Comparison of ENCODE assay signal across 8 mouse cellular contexts in the genomic region with DNA sequence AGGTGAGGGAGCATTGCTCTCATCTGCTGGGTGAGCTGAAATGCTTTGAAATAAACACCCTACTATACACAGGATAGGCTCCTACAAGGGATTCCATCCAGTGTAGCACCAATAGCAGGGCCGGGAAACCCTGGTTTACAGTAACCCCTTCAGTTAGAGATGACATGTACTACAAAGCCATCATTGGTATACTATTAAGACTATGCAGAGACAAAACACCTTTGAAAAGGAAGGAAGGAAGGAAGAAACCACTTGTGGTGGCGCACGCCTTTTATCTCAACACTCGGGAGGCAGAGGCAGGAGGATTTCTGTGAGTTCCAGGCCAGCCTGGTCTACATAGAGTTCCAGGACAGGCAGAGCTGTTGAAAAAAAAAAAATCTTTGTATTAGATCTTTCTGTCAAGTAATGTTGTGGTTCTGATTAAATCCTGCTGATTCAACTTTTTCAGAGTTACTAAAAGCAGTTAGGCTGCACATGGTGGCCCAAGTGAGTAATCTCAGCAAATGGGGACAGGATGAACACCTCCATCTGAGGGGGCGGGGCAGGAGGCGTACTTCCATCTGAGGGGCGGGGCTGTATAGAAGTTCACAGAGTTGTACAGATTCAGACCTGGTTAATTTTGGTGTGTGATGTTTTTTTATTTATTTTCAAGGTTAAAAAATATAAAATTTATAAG. TPM values are rescaled to one million over a fixed set of nuclear protein-coding genes. Genes with fewer than 3 reads are reported as not detected.
DNase-seq lines count a peak whose midpoint lies in the region; ATAC-seq and TF ChIP-seq lines count a peak whose summit lies in the region.

No protein-coding gene starts in this region.

- H3K9me3 ChIP-seq in kidney, embryonic 14.5 days (ENCODE audit: control insufficient read depth, low read length) = no peaks in the 10 kb centered on the region
- H3K9me3 ChIP-seq in ES-E14 (ENCODE audit: control insufficient read depth, insufficient read depth, low read depth, low read length) = no peaks in the 10 kb centered on the region
- H3K9me3 ChIP-seq in limb, embryonic 14.5 days (ENCODE audit: control insufficient read depth, low read length) = no peaks in the 10 kb centered on the region

- DNase-seq in kidney, adult 8-10 months = no peak
- DNase-seq in A20 (ENCODE audit: low read depth, low spot score) (peak; percentile 87), ES-E14 (ENCODE audit: low read depth, low spot score) (no peak)
- no peak for DNase-seq in limb, embryonic 14.5 days (ENCODE audit: low spot score)
- no peak for DNase-seq in adrenal gland, postnatal 36 days
- no peak for DNase-seq in adrenal gland, adult 2 months
- no peak for DNase-seq in cerebellum, adult 11 months

- H3K27me3 ChIP-seq in kidney, embryonic 14.5 days (ENCODE audit: control insufficient read depth, insufficient read depth, low read length) = no peaks in the 10 kb centered on the region
- no peaks in the 10 kb centered on the region for H3K27me3 ChIP-seq in limb, embryonic 14.5 days (ENCODE audit: control insufficient read depth, insufficient read depth, low read length)

- 0 out of 2 replicates have a peak overlapping the region, but pooled peaks have one; percentile 4 for H3K9ac ChIP-seq in kidney, embryonic 14.5 days (ENCODE audit: low read depth, low read length)
- H3K9ac ChIP-seq in ES-E14 (ENCODE audit: insufficient read depth, low read depth, low read length, poor library complexity, severe bottlenecking) = peak overlapping the region; percentile 33; the same call in 1 of the 2 replicates
- 0 out of 2 replicates have a peak overlapping the region, but pooled peaks have one; percentile 9 for H3K9ac ChIP-seq in limb, embryonic 14.5 days (ENCODE audit: low read depth, low read length, severe bottlenecking)

- 92% methylated on average over 7 of the region's 7 CpGs for WGBS in kidney, embryonic 14.5 days
- 91% methylated on average over 7 of the region's 7 CpGs for whole genome bisulfite sequencing in limb, embryonic 14.5 days

- H3K36me3 ChIP-seq in kidney, embryonic 14.5 days (ENCODE audit: control insufficient read depth, insufficient read depth, low read length) = no peaks in the 10 kb centered on the region
- H3K36me3 ChIP-seq in ES-E14 (ENCODE audit: control insufficient read depth, insufficient read depth, low read length, poor library complexity, severe bottlenecking) = no peaks in the 10 kb centered on the region
- H3K36me3 ChIP-seq in limb, embryonic 14.5 days (ENCODE audit: control insufficient read depth, insufficient read depth, low read length) = no peaks in the 10 kb centered on the region

- no peak overlapping the region for H3K27ac ChIP-seq in kidney, embryonic 14.5 days (ENCODE audit: low read depth, low read length)
- no peak overlapping the region for H3K27ac ChIP-seq in ES-E14 (ENCODE audit: insufficient read depth, low read depth, low read length, poor library complexity, severe bottlenecking)
- H3K27ac ChIP-seq in limb, embryonic 14.5 days (replicated peaks; ENCODE audit: low read depth, low read length) = no peak overlapping the region

- no peak overlapping the region for H3K4me3 ChIP-seq in kidney, embryonic 14.5 days (ENCODE audit: low read length)
- peak overlapping the region; percentile 48 to 70 for H3K4me3 ChIP-seq in ES-E14 (ENCODE audit: insufficient read depth in 1 of 2, low read depth in 1 of 2, low read length in 2 of 2, poor library complexity in 1 of 2, severe bottlenecking in 1 of 2)
- H3K4me3 ChIP-seq in limb, embryonic 14.5 days (replicated peaks; ENCODE audit: low read length) = no peak overlapping the region; the same call in 1 of the 2 replicates

- in situ Hi-C loops in ES-E14 (cut with MboI; ENCODE audit: low sequenced_read_pairs in 2 of 2, unreplicated experiment in 2 of 2) = no loop called here

- 0 out of 2 replicates have a peak, but pooled peaks have one; percentile 16 for ATAC-seq in kidney, embryonic 14.5 days (ENCODE audit: low FRiP score, low TSS enrichment)
- no peak for ATAC-seq in limb, embryonic 14.5 days (ENCODE audit: low FRiP score, low read depth)

- TF ChIP-seq POLR2A in limb, embryonic 14.5 days (IDR thresholded peaks at IDR 0.05; ENCODE audit: borderline replicate concordance, extremely low read depth, insufficient read depth, insufficient read length) = no peak

- H3K4me2 ChIP-seq in kidney, embryonic 14.5 days (replicated peaks; ENCODE audit: low read depth, low read length) = peak overlapping the region; percentile 36
- H3K4me2 ChIP-seq in limb, embryonic 14.5 days (replicated peaks; ENCODE audit: low read depth, low read length, severe bottlenecking) = peak overlapping the region; percentile 44; the same call in 1 of the 2 replicates

- peaks cover 9% of the 10 kb centered on the region; the same call in 1 of the 2 replicates for H3K4me1 ChIP-seq in kidney, embryonic 14.5 days (ENCODE audit: control insufficient read depth, insufficient read depth, low read length)
- peaks cover 2 to 12% of the 10 kb centered on the region in 2 experiments; a peak in 3 of 4 replicates for H3K4me1 ChIP-seq in ES-E14 (ENCODE audit: control insufficient read depth in 2 of 2, insufficient read depth in 2 of 2, low read length in 2 of 2, poor library complexity in 1 of 2)
- peaks cover 18% of the 10 kb centered on the region for H3K4me1 ChIP-seq in limb, embryonic 14.5 days (ENCODE audit: control insufficient read depth, insufficient read depth, low read length)

TF ChIP-seq in ES-E14, 5 proteins besides CTCF, POLR2A, EP300 and RAD21:
- TF ChIP-seq ZNF384 (IDR thresholded peaks at IDR 0.05; ENCODE audit: low read depth, low read length) (no peak), ZC3H11A (IDR thresholded peaks at IDR 0.05; ENCODE audit: borderline replicate concordance, low read depth, low read length) (no peak), MAFK (IDR thresholded peaks at IDR 0.05; ENCODE audit: insufficient read depth, low read depth, low read length) (no peak), CHD2 (IDR thresholded peaks at IDR 0.05; ENCODE audit: low read depth, low read length) (no peak), HCFC1 (IDR thresholded peaks at IDR 0.05; ENCODE audit: borderline replicate concordance, insufficient read depth, low read length) (no peak)

RNA-seq across cellular contexts. Expression of gene Cpsf6, which starts 53.2 kb away (rescaled TPM):
- 166 and 208 TPM in 2 replicates for polyA plus RNA-seq in kidney, embryonic 14.5 days (2014; fragmentation: Nextera tagmentation; extraction: Ambion mirVana)
- 116 and 129 TPM in 2 replicates for total RNA-seq in ES-E14 (2012; rRNA removed)
- polyA plus RNA-seq in limb, embryonic 14.5 days (2012; rRNA removed) = 119 and 137 TPM in 2 replicates
- polyA plus RNA-seq in limb, embryonic 14.5 days (2014; fragmentation: Nextera tagmentation; extraction: Ambion mirVana) = 144 and 153 TPM in 2 replicates
- total RNA-seq in adrenal gland, postnatal 36 days (2021) = 10 to 100 TPM; 61.3 to 77.6 TPM
- total RNA-seq in adrenal gland, adult 2 months (2021) = 10 to 100 TPM; 49.8 to 72.7 TPM
- polyA plus RNA-seq in adrenal gland, adult 2 months (2012; rRNA removed) = 62.5 and 78.5 TPM in 2 replicates

Comparison
In these comparisons a context has a peak if more than half of its experiments do, and no peak if none do; other contexts are left out.
1. H3K4me3 ChIP-seq: peak in ES-E14 (2 of 2); none in kidney, embryonic 14.5 days (single experiment) and limb, embryonic 14.5 days (single experiment).
2. Peak in every context shown above with its lines, with median percentiles within 50 percentile points of each other: H3K9ac ChIP-seq.